Mouse (Mus musculus) adrenal gland, adult 18-20 months (tissue): ENCODE results near the gene Ctsw. TPM values are rescaled to one million over a fixed set of nuclear protein-coding genes. Genes with fewer than 3 reads are reported as not detected.

ENCODE experiments used
- total RNA-seq, 2 experiments: library from RNA; stranded (reverse); gene quantifications; 1 replicate in 1 of 2; 2 replicates in 1 of 2; pipeline ENCODE4 v1.2.3; 2021

Gene Ctsw
- total RNA-seq, 2 experiments from 2014 or later, result 1.0 to 2.1 TPM

Other genes starting within 250 kb of the Ctsw start
- gene Pacs1, start 195.4 kb downstream of the Ctsw start, total RNA-seq, result 10 to 100 TPM; 15.1 to 20.7 TPM
- gene Sf3b2, start 173.1 kb downstream of the Ctsw start, total RNA-seq, result 100 to 1,000 TPM; 139 to 173 TPM
- gene Gal3st3, start 170.2 kb downstream of the Ctsw start, total RNA-seq, result under 1 TPM; 0.13 to 0.29 TPM
- gene Catsper1, start 132.8 kb downstream of the Ctsw start, total RNA-seq, result not detected
- 1 to 10 TPM; 2.5 to 3.2 TPM for gene Cst6, start 118.9 kb downstream of the Ctsw start, total RNA-seq
- 10 to 100 TPM; 24.4 to 24.5 TPM for gene Eif1ad, start 101.8 kb downstream of the Ctsw start, total RNA-seq
- gene Banf1, start 101.3 kb downstream of the Ctsw start, total RNA-seq, result 100 to 1,000 TPM; 127 to 129 TPM
- gene Sart1, start 79.8 kb downstream of the Ctsw start, total RNA-seq, result 10 to 100 TPM; 79.8 to 85.0 TPM
- under 1 TPM in 1 of 2 experiments, not detected in 1; 0.96 TPM for gene Tsga10ip, start 66.0 kb downstream of the Ctsw start, total RNA-seq
- 100 to 1,000 TPM; 266 to 283 TPM for gene Drap1, start 43.5 kb downstream of the Ctsw start, total RNA-seq
- 10 to 100 TPM; 46.5 to 47.2 TPM for gene AI837181, start 43.4 kb downstream of the Ctsw start, total RNA-seq
- 1 to 10 TPM; 1.1 to 4.9 TPM for gene Fosl1, start 21.0 kb downstream of the Ctsw start, total RNA-seq
- 1 to 10 TPM; 6.4 TPM for gene Ccdc85b, start 10.6 kb downstream of the Ctsw start, total RNA-seq
- 10 to 100 TPM; 75.0 to 82.0 TPM for gene Fibp, start 7.9 kb downstream of the Ctsw start, total RNA-seq
- gene Efemp2, start 5.4 kb upstream of the Ctsw start, total RNA-seq, result 10 to 100 TPM; 56.9 to 91.1 TPM
- 10 to 100 TPM; 25.1 to 35.8 TPM for gene Mus81, start 19.9 kb upstream of the Ctsw start, total RNA-seq
- gene Cfl1, start 21.9 kb upstream of the Ctsw start, total RNA-seq, result 100 to 1,000 TPM; 689 to 693 TPM
- 1 to 10 TPM; 1.7 to 2.2 TPM for gene 1700020D05Rik, start 35.3 kb upstream of the Ctsw start, total RNA-seq
- 10 to 100 TPM; 12.3 to 12.4 TPM for gene Snx32, start 42.0 kb upstream of the Ctsw start, total RNA-seq
- not detected for gene Ovol1, start 92.1 kb upstream of the Ctsw start, total RNA-seq
- gene Ap5b1, start 99.5 kb upstream of the Ctsw start, total RNA-seq, result 1 to 10 TPM; 6.5 to 9.9 TPM
- gene Rnaseh2c, start 133.4 kb upstream of the Ctsw start, total RNA-seq, result 100 to 1,000 TPM; 108 to 113 TPM
- 10 to 100 TPM; 67.8 to 69.3 TPM for gene Kat5, start 141.7 kb upstream of the Ctsw start, total RNA-seq
- gene Rela, start 169.0 kb upstream of the Ctsw start, total RNA-seq, result 10 to 100 TPM; 79.6 to 90.2 TPM
- 10 to 100 TPM; 41.1 to 45.6 TPM for gene Sipa1, start 195.2 kb upstream of the Ctsw start, total RNA-seq
- gene Map3k11, start 220.2 kb upstream of the Ctsw start, total RNA-seq, result 10 to 100 TPM; 36.9 to 45.8 TPM
- 100 to 1,000 TPM in 1 of 2 experiments, 10 to 100 TPM in 1; 84.6 to 103 TPM for gene Pcnx3, start 220.4 kb upstream of the Ctsw start, total RNA-seq
- not detected for gene Kcnk7, start 235.9 kb upstream of the Ctsw start, total RNA-seq